Comparison of ENCODE assay signal across 8 mouse cellular contexts in genomic region chr8:105880754-105881520, GRCm38 (mm10). TPM values are rescaled to one million over a fixed set of nuclear protein-coding genes. Genes with fewer than 3 reads are reported as not detected.
DNase-seq lines count a peak whose midpoint lies in the region; TF ChIP-seq lines count a peak whose summit lies in the region.

Gene Edc4, plus strand, starts transcription at chr8:105880881.

- H3K27me3 ChIP-seq in megakaryocyte, embryonic 14.5 days (replicated peaks): no peaks in the 10 kb centered on the region

- peaks cover 9% of the 10 kb centered on the region for H3K4me1 ChIP-seq in cortical plate, adult 2 months (ENCODE audit: control insufficient read depth, insufficient read depth, low read length)
- H3K4me1 ChIP-seq in megakaryocyte, embryonic 14.5 days: peaks cover 39% of the 10 kb centered on the region

- peak within 1 kb of the TSS; percentile 79 for H3K4me3 ChIP-seq in cortical plate, adult 2 months (ENCODE audit: insufficient read depth, low read length)
- peak within 1 kb of the TSS; percentile 97 for H3K4me3 ChIP-seq in megakaryocyte, embryonic 14.5 days (replicated peaks)

- peaks cover 65% of the 10 kb centered on the region for H3K36me3 ChIP-seq in megakaryocyte, embryonic 14.5 days (replicated peaks; ENCODE audit: low read length)

- TF ChIP-seq CTCF in cortical plate, adult 2 months (IDR thresholded peaks at IDR 0.05; ENCODE audit: extremely low read depth, insufficient read depth, low read length): no peak

- peak; percentile 89 for DNase-seq in adipocyte (ENCODE audit: low spot score)
- DNase-seq in gastrocnemius, postnatal 10 days: peak; percentile 84
- peak; percentile 71 for DNase-seq in hindlimb bud, embryonic 11.5 days (ENCODE audit: extremely low spot score, low read depth, low spot score)
- DNase-seq in left cerebral cortex, adult 9 months (ENCODE audit: low spot score in 2 of 2): peak; percentile 52 to 89
- peak; percentile 87 to 93 for DNase-seq in right cerebral cortex, adult 2 months (ENCODE audit: low spot score in 2 of 2)
- DNase-seq in urinary bladder, postnatal 14 days (ENCODE audit: low spot score): peak; percentile 85

- TF ChIP-seq POLR2A in cortical plate, adult 2 months (IDR thresholded peaks at IDR 0.05; ENCODE audit: extremely low read depth, insufficient read depth, low read length): peak; percentile 88

- 0 out of 2 replicates have a peak within 1 kb of the TSS, but pooled peaks have one; percentile 2 for H3K27ac ChIP-seq in cortical plate, adult 2 months (ENCODE audit: insufficient read depth, low read length)

- no peaks in the 10 kb centered on the region for H3K9me3 ChIP-seq in megakaryocyte, embryonic 14.5 days

RNA-seq across cellular contexts. Expression of gene Edc4, which starts in this region (rescaled TPM):
- 71.3 and 74.7 TPM in 2 replicates for polyA plus RNA-seq in cortical plate, adult 2 months (2012; rRNA removed)
- 10 to 100 TPM; 24.6 to 30.3 TPM for total RNA-seq in gastrocnemius, postnatal 10 days (2021)
- 8.0 and 13.1 TPM in 2 replicates for polyA plus RNA-seq in megakaryocyte, embryonic 14.5 days (2012; ENCODE audit: insufficient read depth, low replicate concordance)

Comparison
In these comparisons a context has a peak if more than half of its experiments do, and no peak if none do; other contexts are left out.
1. Peak in every context shown above with its lines: DNase-seq, H3K4me3 ChIP-seq and H3K27ac ChIP-seq.